Mouse (Mus musculus) embryonic facial prominence, embryonic 13.5 days (tissue): ENCODE results near the gene Adtrp. TPM values are rescaled to one million over a fixed set of nuclear protein-coding genes. Genes with fewer than 3 reads are reported as not detected.

ENCODE experiments used
- ATAC-seq: fragments of 200-750 bp; cut with Nextera tagmentation; 2 replicates; pipeline ENCODE4 v1.8.0; 2017; ENCODE audit warnings: low read depth; ENCODE audit not compliant: insufficient number of reproducible peaks, insufficient read depth, low FRiP score, low TSS enrichment
- H3K27ac ChIP-seq: fragments of 300-500 bp; sonication (generic); 2 replicates; pipeline ENCODE4 v1.5.1; 2015; ENCODE audit warnings: moderate library complexity, mild to moderate bottlenecking, inconsistent platforms
- H3K27me3 ChIP-seq: fragments of 300-500 bp; sonication (generic); 2 replicates; pipeline ENCODE4 v1.6.1; 2015; ENCODE audit warnings: mild to moderate bottlenecking, inconsistent platforms
- H3K36me3 ChIP-seq: fragments of 300-500 bp; sonication (generic); 2 replicates; pipeline ENCODE4 v1.6.1; 2015; ENCODE audit warnings: mild to moderate bottlenecking, inconsistent platforms
- H3K4me1 ChIP-seq: fragments of 300-500 bp; sonication (generic); 2 replicates; pipeline ENCODE4 v1.6.1; 2015; ENCODE audit warnings: inconsistent platforms
- H3K4me2 ChIP-seq: fragments of 300-500 bp; sonication (generic); 2 replicates; pipeline ENCODE4 v1.6.1; 2015; ENCODE audit warnings: moderate library complexity, mild to moderate bottlenecking, inconsistent platforms
- H3K4me3 ChIP-seq: fragments of 300-500 bp; sonication (generic); 2 replicates; pipeline ENCODE4 v1.5.1; 2015; ENCODE audit warnings: mild to moderate bottlenecking, inconsistent platforms
- H3K9ac ChIP-seq: fragments of 300-500 bp; sonication (generic); 2 replicates; pipeline ENCODE4 v1.6.1; 2015; ENCODE audit warnings: mild to moderate bottlenecking, inconsistent platforms
- H3K9me3 ChIP-seq: fragments of 300-500 bp; sonication (generic); 2 replicates; pipeline ENCODE4 v1.6.1; 2016; ENCODE audit warnings: inconsistent platforms
- WGBS: fragments of 180-500 bp; shearing (Covaris S2); methylation state at CpG from one replicate; pipeline ENCODE4 v1.1.7; 2015; ENCODE audit warnings: mixed read lengths; 5-methylcytosine and 5-hydroxymethylcytosine counted together
- polyA plus RNA-seq: library from polyadenylated mRNA; unstranded; fragments of >200 nt; fragmentation: Nextera tagmentation; extraction: Ambion mirVana; gene quantifications from 2 replicates; pipeline ENCODE4 v1.2.1, GENCODE M21; 2015

Adtrp gene
- polyA plus RNA-seq, 1 experiment from 2014 or later: 0.80 TPM

GRCm38 (mm10) chr13:41865575-41865974 is 18.1 kb upstream of the Adtrp start:
- Histone ChIP-seq H3K9me3 (no peaks in the 10 kb centered on the region), H3K4me2 (no peak overlapping the region), H3K27ac (no peak overlapping the region), H3K4me3 (no peak overlapping the region), H3K36me3 (no peaks in the 10 kb centered on the region), H3K4me1 (no peaks in the 10 kb centered on the region), H3K9ac (no peak overlapping the region), H3K27me3 (no peaks in the 10 kb centered on the region)
- no peak for ATAC-seq
- WGBS: 74% methylated on average over 6 of the region's 6 CpGs

- WGBS: 62% methylated on average over 5 of the region's 5 CpGs
- no peak overlapping the region for H3K27ac ChIP-seq
- no peak for ATAC-seq
- H3K27me3 ChIP-seq: no peaks in the 10 kb centered on the region
- H3K9me3 ChIP-seq: no peaks in the 10 kb centered on the region
- no peak overlapping the region for H3K4me2 ChIP-seq
- H3K4me3 ChIP-seq: no peak overlapping the region
- no peaks in the 10 kb centered on the region for H3K36me3 ChIP-seq
- H3K4me1 ChIP-seq: no peaks in the 10 kb centered on the region
- H3K9ac ChIP-seq: no peak overlapping the region
Observed at GRCm38 (mm10) chr13:41865071-41865470, 17.6 kb upstream of the Adtrp start.

GRCm38 (mm10) chr13:41860603-41861405 is 13.3 kb upstream of the Adtrp start:
- Histone ChIP-seq H3K4me2 (no peak overlapping the region), H3K27ac (no peak overlapping the region), H3K9me3 (no peaks in the 10 kb centered on the region), H3K27me3 (no peaks in the 10 kb centered on the region), H3K9ac (no peak overlapping the region), H3K4me3 (no peak overlapping the region), H3K4me1 (no peaks in the 10 kb centered on the region), H3K36me3 (no peaks in the 10 kb centered on the region)
- no peak for ATAC-seq
- WGBS: 74% methylated on average over 15 of the region's 15 CpGs

- no peaks in the 10 kb centered on the region for H3K4me1 ChIP-seq
- 73% methylated on average over 13 of the region's 13 CpGs for WGBS
- ATAC-seq: no peak
- H3K9ac ChIP-seq: no peak overlapping the region
- H3K4me2 ChIP-seq: no peak overlapping the region
- no peaks in the 10 kb centered on the region for H3K36me3 ChIP-seq
- H3K9me3 ChIP-seq: no peaks in the 10 kb centered on the region
- no peak overlapping the region for H3K4me3 ChIP-seq
- no peaks in the 10 kb centered on the region for H3K27me3 ChIP-seq
- no peak overlapping the region for H3K27ac ChIP-seq
Observed at GRCm38 (mm10) chr13:41855206-41856185, 8.0 kb upstream of the Adtrp start.

GRCm38 (mm10) chr13:41850727-41851378 is 3.4 kb upstream of the Adtrp start:
- H3K36me3 ChIP-seq: no peaks in the 10 kb centered on the region
- 44% methylated on average over 3 of the region's 3 CpGs for WGBS
- H3K27me3 ChIP-seq: no peaks in the 10 kb centered on the region
- no peak for ATAC-seq
- H3K27ac ChIP-seq: no peak overlapping the region
- no peak overlapping the region for H3K4me3 ChIP-seq
- H3K9me3 ChIP-seq: no peaks in the 10 kb centered on the region
- H3K4me2 ChIP-seq: no peak overlapping the region
- no peak overlapping the region for H3K9ac ChIP-seq
- H3K4me1 ChIP-seq: 0 out of 2 replicates have a peak, but pooled peaks cover 3% of the 10 kb centered on the region

GRCm38 (mm10) chr13:41846516-41846915 is 968 bp downstream of the Adtrp start:
- no peaks in the 10 kb centered on the region for H3K36me3 ChIP-seq
- 77% methylated on average over 5 of the region's 5 CpGs for WGBS
- H3K4me1 ChIP-seq: 0 out of 2 replicates have a peak, but pooled peaks cover 3% of the 10 kb centered on the region
- H3K9me3 ChIP-seq: no peaks in the 10 kb centered on the region
- H3K27ac ChIP-seq: no peak overlapping the region
- H3K9ac ChIP-seq: no peak overlapping the region
- H3K27me3 ChIP-seq: no peaks in the 10 kb centered on the region
- no peak for ATAC-seq
- H3K4me3 ChIP-seq: no peak overlapping the region
- no peak overlapping the region for H3K4me2 ChIP-seq

- 82% methylated on average over 5 of the region's 5 CpGs for WGBS
- no peaks in the 10 kb centered on the region for H3K9me3 ChIP-seq
- H3K4me1 ChIP-seq: 0 out of 2 replicates have a peak, but pooled peaks cover 3% of the 10 kb centered on the region
- H3K27ac ChIP-seq: no peak overlapping the region
- H3K4me2 ChIP-seq: no peak overlapping the region
- H3K36me3 ChIP-seq: no peaks in the 10 kb centered on the region
- H3K27me3 ChIP-seq: no peaks in the 10 kb centered on the region
- H3K4me3 ChIP-seq: no peak overlapping the region
- no peak overlapping the region for H3K9ac ChIP-seq
- ATAC-seq: no peak
Observed at GRCm38 (mm10) chr13:41845013-41845412, 2.5 kb downstream of the Adtrp start.

GRCm38 (mm10) chr13:41844071-41844470 is 3.4 kb downstream of the Adtrp start:
- no peak for ATAC-seq
- WGBS: 76% methylated on average over 4 of the region's 4 CpGs
- H3K9ac ChIP-seq: no peak overlapping the region
- H3K4me2 ChIP-seq: no peak overlapping the region
- H3K36me3 ChIP-seq: no peaks in the 10 kb centered on the region
- H3K9me3 ChIP-seq: no peaks in the 10 kb centered on the region
- no peak overlapping the region for H3K27ac ChIP-seq
- no peaks in the 10 kb centered on the region for H3K27me3 ChIP-seq
- no peak overlapping the region for H3K4me3 ChIP-seq
- 0 out of 2 replicates have a peak, but pooled peaks cover 3% of the 10 kb centered on the region for H3K4me1 ChIP-seq

GRCm38 (mm10) chr13:41833614-41834139 is 13.8 kb downstream of the Adtrp start:
- H3K9me3 ChIP-seq: no peaks in the 10 kb centered on the region
- H3K4me3 ChIP-seq: no peak overlapping the region
- no peaks in the 10 kb centered on the region for H3K27me3 ChIP-seq
- no peak overlapping the region for H3K27ac ChIP-seq
- no peak for ATAC-seq
- no peaks in the 10 kb centered on the region for H3K36me3 ChIP-seq
- 91% methylated on average over 8 of the region's 8 CpGs for WGBS
- H3K4me2 ChIP-seq: no peak overlapping the region
- H3K9ac ChIP-seq: no peak overlapping the region
- H3K4me1 ChIP-seq: no peaks in the 10 kb centered on the region

GRCm38 (mm10) chr13:41828296-41828754 is 19.2 kb downstream of the Adtrp start:
- no peak for ATAC-seq
- no peaks in the 10 kb centered on the region for H3K4me1 ChIP-seq
- no peaks in the 10 kb centered on the region for H3K27me3 ChIP-seq
- no peaks in the 10 kb centered on the region for H3K9me3 ChIP-seq
- no peak overlapping the region for H3K4me3 ChIP-seq
- 87% methylated on average over 8 of the region's 8 CpGs for WGBS
- H3K9ac ChIP-seq: no peak overlapping the region
- H3K27ac ChIP-seq: no peak overlapping the region
- no peaks in the 10 kb centered on the region for H3K36me3 ChIP-seq
- no peak overlapping the region for H3K4me2 ChIP-seq

GRCm38 (mm10) chr13:41827581-41827980 is 19.9 kb downstream of the Adtrp start:
- no peaks in the 10 kb centered on the region for H3K4me1 ChIP-seq
- no peaks in the 10 kb centered on the region for H3K27me3 ChIP-seq
- 91% methylated on average over 5 of the region's 5 CpGs for WGBS
- no peak for ATAC-seq
- no peaks in the 10 kb centered on the region for H3K36me3 ChIP-seq
- no peak overlapping the region for H3K4me3 ChIP-seq
- H3K9ac ChIP-seq: no peak overlapping the region
- H3K9me3 ChIP-seq: no peaks in the 10 kb centered on the region
- H3K27ac ChIP-seq: no peak overlapping the region
- no peak overlapping the region for H3K4me2 ChIP-seq
